In the genomic region with DNA sequence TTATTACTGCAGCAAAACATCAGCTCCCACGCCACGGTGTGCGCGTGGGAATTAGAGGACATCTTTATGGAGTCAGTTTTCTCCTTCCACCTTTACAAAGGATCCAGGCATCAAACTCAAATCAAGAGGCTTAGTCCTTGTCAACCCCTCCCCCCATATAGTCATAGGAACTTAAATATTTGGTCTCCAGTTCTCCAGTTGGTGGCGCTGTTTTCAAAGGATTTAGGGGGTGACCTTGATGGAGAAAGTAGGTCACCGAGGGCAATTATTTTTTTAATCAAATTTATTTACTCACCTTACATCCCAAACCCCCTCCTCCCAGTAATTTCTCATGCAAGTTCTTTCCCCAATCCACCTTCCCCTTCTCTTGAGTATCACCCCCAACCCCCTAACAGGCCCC, we compare ENCODE assay signal across 11 mouse cellular contexts. TPM values are rescaled to one million over a fixed set of nuclear protein-coding genes. Genes with fewer than 3 reads are reported as not detected.
DNase-seq lines count a peak whose midpoint lies in the region; ATAC-seq and TF ChIP-seq lines count a peak whose summit lies in the region.
"Had no signal": no experiment of that assay in that cellular context is flagged by ENCODE, and none has a peak within 500 bp of the region (broad histone marks: within the 10 kb centered on the region; RNA-seq: fewer than 3 reads in every experiment).

No protein-coding gene starts in this region.

- H3K27ac ChIP-seq in heart, embryonic 10.5 days: no peak overlapping the region
- H3K27ac ChIP-seq in lung, postnatal 0 days (ENCODE audit: low read length): no peak overlapping the region
- H3K27ac ChIP-seq in forebrain, embryonic 12.5 days: no peak overlapping the region
- H3K27ac ChIP-seq: embryonic facial prominence, embryonic 15.5 days; hindbrain, embryonic 10.5 days; limb, embryonic 15.5 days had no signal

- no peaks in the 10 kb centered on the region for H3K4me1 ChIP-seq in heart, embryonic 10.5 days
- no peaks in the 10 kb centered on the region for H3K4me1 ChIP-seq in lung, postnatal 0 days (ENCODE audit: insufficient read depth, low read depth, low read length)
- H3K4me1 ChIP-seq in forebrain, embryonic 12.5 days: no peaks in the 10 kb centered on the region
- H3K4me1 ChIP-seq: hindbrain, embryonic 10.5 days; limb, embryonic 15.5 days had no signal

- H3K9me3 ChIP-seq in heart, embryonic 10.5 days: no peaks in the 10 kb centered on the region
- no peaks in the 10 kb centered on the region for H3K9me3 ChIP-seq in lung, postnatal 0 days (ENCODE audit: low read length)
- H3K9me3 ChIP-seq in forebrain, embryonic 12.5 days: no peaks in the 10 kb centered on the region
- H3K9me3 ChIP-seq: embryonic facial prominence, embryonic 15.5 days; hindbrain, embryonic 10.5 days; limb, embryonic 15.5 days had no signal

- DNase-seq in heart, adult 18-20 months: peak; percentile 33 to 67
- no peak for DNase-seq in heart, embryonic 10.5 days (ENCODE audit: low spot score)
- peak; percentile 74 to 75 for DNase-seq in B cell, adult 2 months
- DNase-seq in ZHBTc4 (ENCODE audit: low read depth, low spot score): peak; percentile 49
- no peak for DNase-seq in lung, postnatal 0 days (ENCODE audit: low spot score)
- DNase-seq in cerebellum, adult 11-12 months: no peak
- no peak for DNase-seq in left cerebral cortex, postnatal 4 days

- no peak overlapping the region for H3K9ac ChIP-seq in lung, postnatal 0 days (replicated peaks; ENCODE audit: low read depth)
- H3K9ac ChIP-seq in forebrain, embryonic 12.5 days: no peak overlapping the region
- H3K9ac ChIP-seq: embryonic facial prominence, embryonic 15.5 days; limb, embryonic 15.5 days had no signal

- intact Hi-C loops in left cerebral cortex, postnatal 4 days (cut with DNase I): no loop called here

- H3K27me3 ChIP-seq in heart, embryonic 10.5 days (ENCODE audit: insufficient read depth, poor library complexity, severe bottlenecking): no peaks in the 10 kb centered on the region
- H3K27me3 ChIP-seq in lung, postnatal 0 days (replicated peaks; ENCODE audit: insufficient read depth, low read length): no peaks in the 10 kb centered on the region
- no peaks in the 10 kb centered on the region for H3K27me3 ChIP-seq in forebrain, embryonic 12.5 days
- H3K27me3 ChIP-seq: embryonic facial prominence, embryonic 15.5 days; limb, embryonic 15.5 days had no signal

- no peaks in the 10 kb centered on the region for H3K36me3 ChIP-seq in heart, embryonic 10.5 days
- no peaks in the 10 kb centered on the region for H3K36me3 ChIP-seq in lung, postnatal 0 days (ENCODE audit: insufficient read depth, low read length)
- H3K36me3 ChIP-seq in forebrain, embryonic 12.5 days (replicated peaks): no peaks in the 10 kb centered on the region
- H3K36me3 ChIP-seq: embryonic facial prominence, embryonic 15.5 days; hindbrain, embryonic 10.5 days; limb, embryonic 15.5 days had no signal

- 54% methylated on average over 6 of the region's 6 CpGs for WGBS in heart, embryonic 10.5 days
- 57% methylated on average over 6 of the region's 6 CpGs for WGBS in lung, postnatal 0 days
- 65% methylated on average over 6 of the region's 6 CpGs for WGBS in forebrain, embryonic 12.5 days

- ATAC-seq in lung, postnatal 0 days: no peak
- ATAC-seq in forebrain, embryonic 12.5 days (ENCODE audit: low FRiP score): no peak

- TF ChIP-seq EP300 in lung, postnatal 0 days (IDR thresholded peaks at IDR 0.05): no peak

- peak; percentile 50 for TF ChIP-seq CTCF in lung, postnatal 0 days (IDR thresholded peaks at IDR 0.05)

- H3K4me2 ChIP-seq in lung, postnatal 0 days (replicated peaks; ENCODE audit: low read depth, low read length): no peak overlapping the region
- H3K4me2 ChIP-seq in forebrain, embryonic 12.5 days: no peak overlapping the region
- H3K4me2 ChIP-seq: embryonic facial prominence, embryonic 15.5 days; limb, embryonic 15.5 days had no signal

- H3K4me3 ChIP-seq in heart, embryonic 10.5 days: no peak overlapping the region
- no peak overlapping the region for H3K4me3 ChIP-seq in lung, postnatal 0 days (ENCODE audit: low read depth, low read length)
- no peak overlapping the region for H3K4me3 ChIP-seq in forebrain, embryonic 12.5 days (replicated peaks)
- H3K4me3 ChIP-seq: embryonic facial prominence, embryonic 15.5 days; hindbrain, embryonic 10.5 days; limb, embryonic 15.5 days had no signal

RNA-seq across cellular contexts. Expression of a gene that starts 52.9 kb away (rescaled TPM):
- 100 to 1,000 TPM; 106 to 107 TPM for total RNA-seq in heart, adult 18-20 months (2021)
- polyA plus RNA-seq in heart, embryonic 10.5 days (2016; fragmentation: Nextera tagmentation; extraction: Ambion mirVana): 283 and 309 TPM in 2 replicates
- 205 and 244 TPM in 2 replicates for polyA plus RNA-seq in lung, postnatal 0 days (2015; fragmentation: Nextera tagmentation; extraction: Ambion mirVana)
- total RNA-seq in left cerebral cortex, postnatal 4 days (2021): 100 to 1,000 TPM; 298 to 322 TPM
- 237 and 251 TPM in 2 replicates for polyA plus RNA-seq in forebrain, embryonic 12.5 days (2016; fragmentation: Nextera tagmentation; extraction: Ambion mirVana)

Comparison
In these comparisons a context has a peak if more than half of its experiments do, and no peak if none do; other contexts are left out.
1. DNase-seq: peak in heart, adult 18-20 months (2 of 2), B cell, adult 2 months (2 of 2) and ZHBTc4 (single experiment); none in heart, embryonic 10.5 days (single experiment), lung, postnatal 0 days (single experiment), cerebellum, adult 11-12 months (single experiment) and left cerebral cortex, postnatal 4 days (single experiment).